In the genomic region with DNA sequence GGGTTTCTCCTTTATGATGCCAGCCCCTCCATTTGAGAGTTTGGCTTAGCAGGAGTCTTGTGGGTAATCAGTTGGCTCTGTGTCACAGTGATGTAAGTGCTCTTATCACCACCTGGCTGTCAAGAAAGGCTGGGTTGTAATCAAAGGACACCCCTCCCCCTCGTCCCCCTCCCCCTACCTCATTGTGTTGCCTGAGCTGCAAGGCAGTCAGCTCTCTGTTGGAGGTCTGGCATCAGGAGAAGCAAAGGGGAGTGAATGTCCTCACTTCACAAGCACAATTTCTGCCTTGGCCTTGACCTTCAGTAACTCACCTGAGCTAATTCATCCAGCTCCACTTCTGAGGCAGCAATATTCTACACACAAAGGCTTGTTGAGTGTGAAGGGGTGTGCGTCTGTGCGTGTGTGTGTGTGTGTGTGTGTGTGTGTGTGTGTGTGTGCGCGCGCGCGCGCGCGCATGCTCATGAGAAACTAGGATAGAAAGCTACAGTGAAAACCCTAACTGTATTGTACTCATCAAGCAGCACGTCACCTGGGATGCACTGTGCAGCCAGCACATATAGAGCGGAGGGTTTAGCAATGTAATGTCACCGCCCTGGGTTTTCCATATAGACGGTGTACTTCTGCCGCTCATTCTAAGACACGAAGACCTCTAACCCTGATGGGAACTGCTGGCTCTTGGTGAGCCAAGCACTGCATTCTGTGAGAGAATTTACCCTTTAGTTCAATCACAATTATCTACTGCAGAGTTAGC, we compare ENCODE assay signal across 15 mouse cellular contexts.
DNase-seq lines count a peak whose midpoint lies in the region; ATAC-seq and TF ChIP-seq lines count a peak whose summit lies in the region.
"Had no signal": no experiment of that assay in that cellular context is flagged by ENCODE, and none has a peak within 500 bp of the region (broad histone marks: within the 10 kb centered on the region; RNA-seq: fewer than 3 reads in every experiment).

No protein-coding gene starts in this region.

- TF ChIP-seq CTCF in kidney, adult 2 months (conservative IDR thresholded peaks at IDR 0.05; ENCODE audit: insufficient read depth, insufficient read length, low read depth, low read length), result no peak

- H3K27ac ChIP-seq in forebrain, embryonic 11.5 days (ENCODE audit: low read depth, low read length), result no peak overlapping the region
- H3K27ac ChIP-seq in forebrain, embryonic 10.5 days, result no peak overlapping the region; the same call in 1 of the 2 replicates
- H3K27ac ChIP-seq in lung, embryonic 16.5 days (ENCODE audit: low read length), result no peak overlapping the region
- no peak overlapping the region for H3K27ac ChIP-seq in forebrain, embryonic 16.5 days (ENCODE audit: low read length)
- no peak overlapping the region for H3K27ac ChIP-seq in midbrain, embryonic 16.5 days (ENCODE audit: low read length)
- H3K27ac ChIP-seq in kidney, adult 2 months (ENCODE audit: insufficient read depth, low read depth, low read length), result no peak overlapping the region
- H3K27ac ChIP-seq: liver, embryonic 12.5 days had no signal

- WGBS in forebrain, embryonic 11.5 days, result 69% methylated on average over 17 of the region's 17 CpGs
- 78% methylated on average over 17 of the region's 17 CpGs for WGBS in forebrain, embryonic 10.5 days
- 70% methylated on average over 17 of the region's 17 CpGs for WGBS in lung, embryonic 16.5 days
- WGBS in forebrain, embryonic 16.5 days, result 69% methylated on average over 17 of the region's 17 CpGs
- 67% methylated on average over 17 of the region's 17 CpGs for WGBS in midbrain, embryonic 16.5 days
- WGBS in kidney, adult 2 months, result 83% methylated on average over 17 of the region's 17 CpGs

- H3K36me3 ChIP-seq in forebrain, embryonic 11.5 days (ENCODE audit: control insufficient read depth, insufficient read depth, low read length), result no peaks in the 10 kb centered on the region
- no peaks in the 10 kb centered on the region for H3K36me3 ChIP-seq in forebrain, embryonic 10.5 days (replicated peaks)
- H3K36me3 ChIP-seq in lung, embryonic 16.5 days (ENCODE audit: control insufficient read depth, insufficient read depth, low read length), result no peaks in the 10 kb centered on the region
- no peaks in the 10 kb centered on the region for H3K36me3 ChIP-seq in forebrain, embryonic 16.5 days (ENCODE audit: control insufficient read depth, insufficient read depth)
- no peaks in the 10 kb centered on the region for H3K36me3 ChIP-seq in midbrain, embryonic 16.5 days (ENCODE audit: control insufficient read depth, insufficient read depth, low read length)
- H3K36me3 ChIP-seq in kidney, adult 2 months (ENCODE audit: control insufficient read depth, insufficient read depth, low read length), result no peaks in the 10 kb centered on the region
- H3K36me3 ChIP-seq: liver, embryonic 12.5 days had no signal

- peak; percentile 42 for ATAC-seq in forebrain, embryonic 11.5 days (replicated peaks; ENCODE audit: low FRiP score)
- ATAC-seq in lung, embryonic 16.5 days (ENCODE audit: low read depth), result 0 out of 2 replicates have a peak, but pooled peaks have one; percentile 26
- ATAC-seq in forebrain, embryonic 16.5 days, result peak; percentile 43
- ATAC-seq in midbrain, embryonic 16.5 days, result peak; percentile 70; the same call in 1 of the 2 replicates
- ATAC-seq in megakaryocyte-erythroid progenitor cell, adult 5-6 weeks (replicated peaks; ENCODE audit: low FRiP score, low TSS enrichment, poor library complexity, severe bottlenecking), result no peak
- ATAC-seq: liver, embryonic 12.5 days; Patski had no signal

- H3K27me3 ChIP-seq in forebrain, embryonic 11.5 days (ENCODE audit: control insufficient read depth, insufficient read depth, low read length), result no peaks in the 10 kb centered on the region
- H3K27me3 ChIP-seq in forebrain, embryonic 10.5 days (ENCODE audit: poor library complexity, severe bottlenecking), result no peaks in the 10 kb centered on the region
- no peaks in the 10 kb centered on the region for H3K27me3 ChIP-seq in lung, embryonic 16.5 days (ENCODE audit: control insufficient read depth, insufficient read depth, low read depth, low read length)
- H3K27me3 ChIP-seq in forebrain, embryonic 16.5 days (replicated peaks; ENCODE audit: control insufficient read depth, insufficient read depth, low read length), result no peaks in the 10 kb centered on the region
- no peaks in the 10 kb centered on the region for H3K27me3 ChIP-seq in midbrain, embryonic 16.5 days (ENCODE audit: control insufficient read depth, insufficient read depth, low read depth, low read length)
- H3K27me3 ChIP-seq in kidney, adult 2 months (replicated peaks; ENCODE audit: control insufficient read depth, insufficient read depth, low read length), result no peaks in the 10 kb centered on the region
- H3K27me3 ChIP-seq: liver, embryonic 12.5 days; Patski had no signal

- no peak overlapping the region for H3K4me2 ChIP-seq in forebrain, embryonic 11.5 days (ENCODE audit: low read depth, low read length, severe bottlenecking)
- H3K4me2 ChIP-seq in lung, embryonic 16.5 days (ENCODE audit: low read depth, low read length), result no peak overlapping the region
- H3K4me2 ChIP-seq in forebrain, embryonic 16.5 days (ENCODE audit: low read length), result no peak overlapping the region
- no peak overlapping the region for H3K4me2 ChIP-seq in midbrain, embryonic 16.5 days (ENCODE audit: low read length)
- H3K4me2 ChIP-seq: liver, embryonic 12.5 days had no signal

- H3K9me3 ChIP-seq in forebrain, embryonic 11.5 days (ENCODE audit: control insufficient read depth, low read length), result no peaks in the 10 kb centered on the region
- H3K9me3 ChIP-seq in forebrain, embryonic 10.5 days, result no peaks in the 10 kb centered on the region
- H3K9me3 ChIP-seq in lung, embryonic 16.5 days (ENCODE audit: control insufficient read depth, low read length), result no peaks in the 10 kb centered on the region
- no peaks in the 10 kb centered on the region for H3K9me3 ChIP-seq in forebrain, embryonic 16.5 days (ENCODE audit: control insufficient read depth, low read length)
- H3K9me3 ChIP-seq in midbrain, embryonic 16.5 days (replicated peaks; ENCODE audit: control insufficient read depth, low read length, poor library complexity, severe bottlenecking), result no peaks in the 10 kb centered on the region
- H3K9me3 ChIP-seq: liver, embryonic 12.5 days had no signal

- TF ChIP-seq POLR2A in kidney, adult 2 months (IDR thresholded peaks at IDR 0.05; ENCODE audit: low read depth, low read length), result no peak

- no peak overlapping the region for H3K9ac ChIP-seq in forebrain, embryonic 11.5 days (ENCODE audit: low read length)
- no peak overlapping the region for H3K9ac ChIP-seq in lung, embryonic 16.5 days (ENCODE audit: low read length)
- H3K9ac ChIP-seq in forebrain, embryonic 16.5 days (replicated peaks; ENCODE audit: low read depth, low read length), result no peak overlapping the region
- H3K9ac ChIP-seq in midbrain, embryonic 16.5 days (ENCODE audit: low read depth, low read length), result no peak overlapping the region
- H3K9ac ChIP-seq: liver, embryonic 12.5 days had no signal

- DNase-seq in forebrain, embryonic 11.5 days (ENCODE audit: low spot score), result no peak
- DNase-seq in forebrain, embryonic 10.5 days (ENCODE audit: extremely low spot score, low spot score), result no peak
- no peak for DNase-seq in lung, postnatal 36 days
- no peak for DNase-seq in kidney, adult 2 months
- DNase-seq: adrenal gland, postnatal 14 days; cerebellum, adult 11 months; gastrocnemius, postnatal 25 days; lung, postnatal 4 days; thymus, postnatal 25 days had no signal

- H3K4me1 ChIP-seq in forebrain, embryonic 11.5 days (replicated peaks; ENCODE audit: control insufficient read depth, insufficient read depth, low read length), result peaks cover 11% of the 10 kb centered on the region
- H3K4me1 ChIP-seq in forebrain, embryonic 10.5 days, result peaks cover 39% of the 10 kb centered on the region
- peaks cover 31% of the 10 kb centered on the region for H3K4me1 ChIP-seq in lung, embryonic 16.5 days (replicated peaks; ENCODE audit: control insufficient read depth, insufficient read depth, low read length)
- peaks cover 10% of the 10 kb centered on the region for H3K4me1 ChIP-seq in forebrain, embryonic 16.5 days (replicated peaks; ENCODE audit: control insufficient read depth, insufficient read depth, low read length)
- peaks cover 17% of the 10 kb centered on the region for H3K4me1 ChIP-seq in midbrain, embryonic 16.5 days (ENCODE audit: control insufficient read depth, insufficient read depth, low read length)
- peaks cover 23% of the 10 kb centered on the region for H3K4me1 ChIP-seq in kidney, adult 2 months (ENCODE audit: control insufficient read depth, insufficient read depth, low read length)

- no peak overlapping the region for H3K4me3 ChIP-seq in forebrain, embryonic 11.5 days (ENCODE audit: low read depth, low read length)
- H3K4me3 ChIP-seq in forebrain, embryonic 10.5 days, result no peak overlapping the region
- no peak overlapping the region for H3K4me3 ChIP-seq in lung, embryonic 16.5 days (ENCODE audit: low read length)
- no peak overlapping the region for H3K4me3 ChIP-seq in forebrain, embryonic 16.5 days (replicated peaks; ENCODE audit: low read length)
- H3K4me3 ChIP-seq in midbrain, embryonic 16.5 days (ENCODE audit: low read depth, low read length), result no peak overlapping the region
- H3K4me3 ChIP-seq in kidney, adult 2 months (ENCODE audit: insufficient read depth, low read depth, low read length), result no peak overlapping the region
- H3K4me3 ChIP-seq: liver, embryonic 12.5 days had no signal
